Mouse (Mus musculus) thymus, postnatal 0 days (tissue): ENCODE data around the gene Tmem233. TPM values are rescaled to one million over a fixed set of nuclear protein-coding genes. Genes with fewer than 3 reads are reported as not detected.

Experiments
- DNase-seq: peaks from one replicate; pipeline ENCODE4 v3.0.0-alpha.2; 2015; ENCODE audit warnings: low spot score
- polyA plus RNA-seq: library from polyadenylated mRNA; unstranded; fragments of >200 nt; fragmentation: Nextera tagmentation; extraction: Ambion mirVana; gene quantifications from 2 replicates; pipeline ENCODE4 v1.2.1, GENCODE M21; 2015

Tmem233 gene
- polyA plus RNA-seq, 1 experiment from 2014 or later, result not detected

DNA sequence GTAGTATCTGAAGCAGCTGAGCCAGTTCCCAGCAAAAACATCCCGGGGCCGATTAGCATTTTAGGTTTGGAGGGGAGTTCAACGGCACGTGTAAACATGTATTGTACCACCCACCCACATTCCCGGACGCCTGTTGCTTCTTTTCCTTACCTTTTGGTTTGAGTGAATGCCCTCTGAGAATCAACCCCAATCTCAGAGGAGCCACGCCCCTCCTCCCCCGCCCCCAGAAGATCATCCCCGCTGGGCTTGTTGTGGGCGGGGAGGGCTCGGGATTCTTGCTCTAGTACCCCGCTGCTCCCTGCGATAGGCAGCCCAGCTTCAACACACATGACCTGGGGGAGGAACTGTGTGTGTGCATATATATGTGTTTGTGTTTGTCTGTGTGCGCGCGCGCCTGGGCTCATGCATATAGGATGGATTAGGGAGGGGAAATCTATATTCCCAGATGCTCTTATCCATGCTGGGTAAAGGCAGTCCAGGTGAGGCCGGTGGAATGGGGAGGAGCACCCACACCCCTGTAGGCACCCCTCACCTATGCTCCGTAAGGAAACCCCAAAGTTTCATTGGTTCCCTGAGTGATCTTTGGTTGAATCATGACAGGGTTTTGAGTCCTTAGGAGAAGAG, 52.4 kb downstream of the Tmem233 start:
- DNase-seq, result peak; percentile 10

DNA sequence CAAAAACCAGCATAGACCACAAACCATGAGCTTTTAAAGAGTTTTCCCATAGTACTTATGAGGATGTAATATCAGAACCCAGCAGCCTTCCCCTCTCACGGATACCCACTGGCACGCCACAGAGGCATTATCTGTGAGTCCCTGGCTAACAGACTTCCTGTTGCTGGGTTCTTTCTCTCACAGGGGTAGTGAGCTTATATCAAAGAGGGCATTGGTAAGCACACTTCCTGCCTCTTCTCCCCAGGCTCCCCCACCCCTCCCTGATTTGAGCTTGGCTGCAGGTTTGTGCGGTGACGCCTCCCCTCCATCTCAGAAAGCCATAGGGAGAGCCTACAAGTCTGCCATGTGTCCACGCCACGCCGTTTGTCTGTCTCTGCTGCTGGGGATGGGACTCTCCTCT, 54.0 kb downstream of the Tmem233 start:
- DNase-seq, result peak; percentile 83

DNA sequence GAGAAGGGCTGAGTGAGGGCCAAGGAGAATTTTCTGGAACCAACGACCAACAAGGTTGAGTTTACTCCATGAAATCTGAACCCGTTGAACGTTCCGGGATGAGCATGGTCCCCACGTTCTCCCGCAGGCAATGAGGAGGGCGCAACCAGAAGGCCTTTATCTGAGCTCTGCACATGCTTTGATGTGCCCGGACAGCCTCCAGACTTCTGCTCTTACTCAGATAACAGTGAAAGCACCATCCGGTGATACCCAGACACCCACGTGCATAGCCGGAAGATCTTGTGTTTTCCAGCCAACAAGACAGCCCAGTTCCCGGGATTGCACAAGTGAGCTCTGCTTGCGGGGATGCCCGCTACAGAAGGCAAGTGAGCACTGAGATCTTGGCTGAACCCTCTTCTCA, 56.5 kb downstream of the Tmem233 start:
- no peak for DNase-seq

DNA sequence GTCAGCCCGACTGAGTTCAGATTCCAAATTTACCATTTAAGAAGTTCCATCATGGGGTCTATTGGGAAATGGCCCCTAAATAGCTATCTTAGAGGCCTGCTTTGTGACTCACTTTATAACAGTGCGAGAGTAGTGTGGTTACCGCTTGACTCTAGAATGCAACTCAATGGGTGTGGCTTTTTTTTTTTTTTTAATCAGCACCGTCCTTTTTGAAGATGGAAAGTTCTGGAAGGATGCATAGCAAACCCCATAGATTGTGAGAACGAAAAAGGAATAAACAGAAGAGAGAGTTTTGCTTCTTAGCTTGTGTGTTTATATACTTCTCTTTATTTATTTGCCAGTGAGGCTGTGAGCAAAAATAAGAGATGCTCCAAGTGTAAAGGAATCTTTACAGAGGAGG, 56.9 kb downstream of the Tmem233 start:
- no peak for DNase-seq

DNA sequence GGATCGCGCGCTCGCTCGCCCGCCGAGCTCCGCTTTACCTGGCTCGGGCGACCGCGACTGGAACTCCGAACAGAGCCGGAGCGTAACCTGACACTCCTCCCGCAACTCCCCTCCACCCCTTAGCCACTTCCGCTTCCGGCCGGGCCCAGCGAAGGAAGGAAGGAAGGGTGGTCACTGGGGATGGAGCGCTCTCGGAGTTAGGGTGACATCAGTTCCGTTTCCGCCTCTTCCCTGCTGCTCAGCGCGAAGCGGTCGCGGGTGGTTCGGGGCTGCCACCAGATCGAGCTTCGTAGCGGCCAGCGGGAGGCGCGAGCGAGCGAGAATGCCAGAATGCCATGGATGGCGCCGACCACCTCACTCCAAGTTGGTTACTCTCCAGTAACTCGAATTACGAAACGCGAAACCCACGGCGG, 58.7 kb downstream of the Tmem233 start, which contains the start of gene Prkab1:
Gene Prkab1, minus strand, starts transcription at position 182 of the 413 bp plus-strand sequence.
- peak; percentile 96 for DNase-seq

DNA sequence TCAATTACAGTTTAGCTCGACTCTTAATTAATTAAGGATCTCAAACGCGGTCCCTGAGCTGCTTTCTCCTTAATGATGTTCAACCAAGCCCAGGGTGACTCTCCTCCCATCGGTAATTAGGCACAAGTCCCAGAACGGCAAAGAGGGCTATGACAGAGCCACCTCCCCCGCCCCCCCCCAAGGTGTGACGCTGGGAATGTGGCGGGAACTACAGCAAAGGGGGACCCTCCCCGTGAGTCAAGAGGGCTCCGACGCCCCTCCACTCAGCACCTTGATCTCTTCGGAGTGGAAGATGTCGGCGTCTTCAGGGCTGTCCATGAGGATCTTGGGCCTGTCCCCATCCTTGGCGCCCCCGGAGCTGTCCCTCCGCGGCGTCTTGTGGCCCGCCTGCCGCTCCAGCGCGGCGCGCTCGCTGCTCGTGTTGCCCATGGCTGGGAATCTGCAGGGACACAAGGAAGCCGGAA, 59.2 kb downstream of the Tmem233 start:
- DNase-seq, result no peak

DNA sequence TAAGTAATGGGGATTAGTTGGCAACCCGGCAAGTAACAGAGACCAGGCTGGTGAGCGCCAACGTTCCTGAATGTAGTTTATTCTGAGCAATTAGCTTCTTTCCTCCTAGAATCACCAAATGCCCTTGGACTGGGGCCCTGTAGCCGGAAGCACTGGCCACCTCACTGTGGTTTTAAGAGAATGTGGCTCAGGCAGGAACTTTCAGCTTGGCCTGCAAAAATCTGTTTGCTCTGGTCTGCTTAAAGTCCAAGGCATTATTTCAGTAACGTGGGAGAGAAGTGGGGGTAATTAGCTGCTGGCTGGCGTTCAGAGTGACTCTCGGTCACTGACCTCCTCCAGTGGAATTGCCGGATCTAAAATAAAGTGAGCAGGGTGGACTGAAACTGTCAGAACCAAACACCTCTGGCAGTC, 59.8 kb downstream of the Tmem233 start:
- no peak for DNase-seq

DNA sequence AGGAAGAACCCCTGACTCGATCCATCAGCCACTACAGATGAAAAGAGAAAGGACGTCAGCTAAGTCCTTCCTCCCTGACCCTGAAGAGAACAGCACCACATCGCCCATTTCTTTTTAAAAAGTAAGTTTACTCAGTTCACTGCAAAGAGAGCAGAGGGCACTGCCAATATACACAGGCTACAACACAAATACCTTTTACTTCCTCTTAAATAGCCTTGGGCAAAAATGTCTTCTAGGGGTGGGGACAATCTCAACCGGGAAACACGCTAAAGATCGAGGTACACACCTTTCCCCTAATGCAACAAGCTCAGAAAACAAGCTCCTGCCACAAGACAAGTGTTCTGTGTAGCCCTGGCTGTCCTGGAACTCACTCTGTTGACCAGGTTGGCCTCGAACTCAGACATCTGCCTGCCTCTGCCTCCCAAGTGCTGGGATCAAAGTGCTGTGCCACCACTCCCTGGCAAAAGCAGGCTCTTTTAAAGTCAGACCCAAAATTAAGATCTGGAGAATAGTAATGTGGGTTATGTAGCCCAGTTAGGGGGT, 60.3 kb downstream of the Tmem233 start:
- DNase-seq, result no peak

DNA sequence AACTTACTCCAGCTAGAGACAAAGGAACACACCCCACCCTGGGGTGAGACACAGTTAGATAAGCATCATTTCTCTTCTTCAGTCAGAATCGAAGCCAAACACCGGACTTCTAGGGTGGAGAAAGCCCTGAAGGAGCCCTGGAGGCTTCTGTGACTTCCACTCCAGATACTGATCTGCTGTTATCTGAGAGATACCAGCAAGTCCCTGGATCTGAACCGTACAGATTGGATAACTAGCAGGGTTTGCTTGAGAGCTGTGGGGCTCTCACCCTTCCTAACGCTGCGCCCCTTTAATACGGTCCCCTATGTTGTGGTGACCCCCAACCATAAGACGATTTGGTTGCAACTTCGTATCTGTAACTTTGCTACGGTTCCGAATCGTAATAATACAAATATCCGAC, 60.9 kb downstream of the Tmem233 start:
- DNase-seq, result no peak

DNA sequence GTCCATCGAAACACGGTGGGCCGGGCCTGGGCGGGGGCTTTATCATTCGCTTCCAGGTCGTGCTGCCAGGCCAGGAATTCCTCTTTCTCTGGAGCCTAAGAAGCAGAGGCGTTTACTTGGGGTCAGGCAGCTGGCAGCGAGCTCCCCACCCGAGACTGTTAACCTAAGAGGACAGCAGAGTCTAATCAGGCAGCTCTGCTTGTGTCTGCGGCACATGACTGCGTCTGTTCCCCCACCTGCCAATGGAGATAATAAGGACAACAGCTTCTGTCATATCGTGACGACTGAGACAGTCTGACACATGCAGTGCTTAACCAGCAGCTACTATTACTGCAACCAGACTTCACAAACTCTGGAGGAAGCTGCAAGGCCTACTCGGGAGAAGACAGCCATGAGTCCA, 61.5 kb downstream of the Tmem233 start:
- no peak for DNase-seq

DNA sequence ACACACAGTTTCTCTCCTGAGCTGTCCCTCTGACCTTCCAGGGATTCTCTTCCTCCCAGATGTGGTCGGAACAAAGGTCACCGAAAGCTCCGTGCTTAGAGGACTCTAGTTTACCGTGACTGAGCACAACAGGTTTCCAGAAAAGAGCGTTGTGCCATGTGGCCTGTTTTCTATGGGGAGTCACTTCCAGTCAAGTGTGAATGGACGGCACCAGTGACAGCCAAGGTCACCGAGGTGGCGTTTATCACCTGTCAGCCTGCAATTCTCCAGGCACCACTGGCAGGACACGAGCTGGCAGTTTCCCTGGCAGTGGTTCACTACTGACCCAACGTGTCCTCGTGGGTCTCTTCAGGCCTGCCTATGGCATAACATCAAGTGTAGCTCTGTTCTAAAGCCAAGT, 63.7 kb downstream of the Tmem233 start:
- no peak for DNase-seq

DNA sequence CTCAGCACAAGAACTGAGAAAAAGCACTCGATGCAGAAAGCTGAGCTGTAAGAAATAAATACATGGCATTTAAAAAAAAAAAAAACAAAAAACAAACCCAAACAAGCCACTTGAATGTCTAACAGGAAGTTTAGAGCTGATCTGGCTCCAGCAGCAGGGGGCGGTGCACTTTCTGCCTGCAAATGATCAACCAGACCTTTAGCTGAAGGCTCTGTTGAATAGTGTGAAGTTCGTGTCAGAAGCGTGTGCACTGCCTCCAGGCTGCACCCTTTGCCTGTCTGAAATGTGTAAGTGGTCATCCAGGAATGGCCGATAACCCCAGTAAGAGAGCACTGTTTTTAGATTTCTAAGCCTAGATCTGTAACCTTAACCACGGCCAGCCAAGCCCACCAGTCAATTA, 64.3 kb downstream of the Tmem233 start:
- DNase-seq, result peak; percentile 10

DNA sequence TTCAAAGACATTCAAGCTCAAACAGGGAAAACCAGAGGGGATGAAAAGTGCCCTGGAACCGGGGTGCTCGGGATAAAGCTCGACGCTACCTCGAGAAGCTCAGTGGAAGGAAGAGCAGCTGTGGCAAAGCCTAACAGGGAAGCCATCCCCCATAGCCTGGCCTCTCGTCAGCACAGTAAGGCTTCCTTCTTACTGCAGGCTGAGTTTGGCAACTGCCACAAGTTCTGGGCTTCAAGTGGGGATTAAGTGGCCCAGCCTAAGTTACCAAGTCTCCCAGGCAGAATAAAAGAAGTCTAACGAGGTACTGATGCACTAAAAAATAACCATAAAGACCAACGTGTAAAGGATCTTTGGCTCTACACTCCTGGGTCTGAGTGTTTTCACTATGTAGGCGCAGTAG, 64.8 kb downstream of the Tmem233 start:
- no peak for DNase-seq

DNA sequence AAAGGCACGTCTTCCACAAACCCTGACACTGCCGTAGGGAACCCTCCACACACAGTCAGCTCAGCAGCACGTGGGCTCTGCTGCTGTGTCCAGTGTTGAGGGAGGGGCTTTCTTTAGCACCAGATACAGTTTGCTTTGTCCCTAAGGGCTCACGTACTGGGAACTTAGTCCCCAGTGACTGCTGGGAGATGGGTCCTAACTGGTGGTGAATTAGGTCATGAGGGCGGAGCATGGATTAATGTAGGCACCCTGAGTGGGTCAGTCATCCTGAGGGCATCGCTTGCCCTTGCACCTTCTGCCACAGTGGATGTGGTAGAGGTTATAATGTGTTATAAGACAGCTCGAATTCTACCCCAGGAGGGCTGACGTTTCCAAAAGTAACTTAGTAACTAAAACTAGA, 65.7 kb downstream of the Tmem233 start:
- DNase-seq, result no peak

DNA sequence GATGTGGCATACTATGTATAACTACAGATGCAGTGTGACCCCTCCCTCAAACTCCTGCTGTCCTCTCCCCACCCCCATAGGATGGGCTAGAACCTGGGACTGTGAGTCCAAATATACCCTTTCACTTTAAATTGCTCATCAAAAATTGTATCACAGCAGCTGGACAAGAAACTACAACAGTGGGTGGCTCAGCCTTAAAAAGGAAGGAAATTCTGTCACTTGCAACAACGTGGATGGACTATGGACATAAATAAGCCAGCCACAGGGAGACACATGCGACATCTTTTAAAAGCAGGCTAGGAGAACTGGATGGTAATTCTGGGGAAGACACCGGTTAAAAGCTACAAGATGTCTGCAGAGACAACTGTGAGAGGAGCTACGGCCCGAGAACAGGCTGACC, 66.5 kb downstream of the Tmem233 start:
- DNase-seq, result no peak

DNA sequence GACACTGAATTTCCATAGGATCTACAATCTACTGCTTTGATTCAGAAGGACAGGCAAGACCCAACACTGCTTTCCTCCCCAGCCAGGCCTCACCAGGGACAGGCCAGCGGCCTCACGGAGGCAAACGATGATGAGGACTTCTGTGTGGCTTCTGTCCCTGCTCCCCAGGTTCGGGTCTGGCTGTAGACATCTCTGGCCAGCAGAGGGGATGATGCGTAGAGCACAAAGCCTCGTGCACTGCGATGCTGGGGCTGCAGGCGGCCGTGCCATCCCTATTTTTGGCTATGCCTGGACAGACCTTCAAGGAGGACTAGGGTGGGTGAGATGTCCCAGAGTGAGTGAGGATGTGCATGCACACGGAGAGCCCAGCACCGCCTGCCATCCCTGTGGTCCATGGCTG, 68.8 kb downstream of the Tmem233 start:
- DNase-seq, result no peak

DNA sequence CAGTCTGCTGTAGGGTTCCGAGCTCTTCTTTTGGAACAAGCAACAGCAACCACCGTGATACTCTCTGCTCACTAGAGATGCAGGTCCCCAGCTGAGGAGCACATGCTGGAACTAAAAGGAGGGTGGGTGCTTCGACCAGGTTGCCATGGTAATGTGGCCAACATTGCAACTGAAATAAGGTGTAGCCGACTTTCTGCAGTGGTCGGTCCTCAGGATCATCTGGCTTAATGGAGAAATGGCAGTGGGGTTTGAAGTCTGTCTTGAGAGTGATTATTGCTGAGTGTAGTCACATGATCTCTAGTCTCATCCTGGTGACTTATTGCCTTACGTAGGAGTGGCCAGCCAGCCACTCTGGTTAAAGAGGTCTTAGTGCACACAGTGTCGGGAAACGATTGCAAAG, 69.2 kb downstream of the Tmem233 start:
- DNase-seq, result no peak

DNA sequence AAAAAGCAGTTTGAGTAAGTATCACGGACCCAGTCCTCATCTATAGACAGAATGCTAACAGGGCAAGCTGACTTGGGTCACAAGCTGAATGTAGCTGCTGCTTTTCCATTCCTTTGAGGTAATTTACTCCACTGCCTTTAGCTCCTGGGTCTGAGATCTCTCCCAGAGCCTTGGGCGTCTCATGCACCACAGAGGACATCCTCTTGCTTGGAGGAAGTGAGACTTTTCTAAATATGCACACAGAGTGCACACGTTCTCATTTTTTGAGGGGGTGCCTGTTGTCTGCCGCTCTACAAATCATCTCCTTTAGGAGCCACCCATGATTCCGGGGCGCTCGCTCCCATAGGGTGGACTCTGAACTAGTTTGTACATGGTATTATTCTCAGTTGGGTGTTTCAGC, 70.5 kb downstream of the Tmem233 start:
- no peak for DNase-seq

DNA sequence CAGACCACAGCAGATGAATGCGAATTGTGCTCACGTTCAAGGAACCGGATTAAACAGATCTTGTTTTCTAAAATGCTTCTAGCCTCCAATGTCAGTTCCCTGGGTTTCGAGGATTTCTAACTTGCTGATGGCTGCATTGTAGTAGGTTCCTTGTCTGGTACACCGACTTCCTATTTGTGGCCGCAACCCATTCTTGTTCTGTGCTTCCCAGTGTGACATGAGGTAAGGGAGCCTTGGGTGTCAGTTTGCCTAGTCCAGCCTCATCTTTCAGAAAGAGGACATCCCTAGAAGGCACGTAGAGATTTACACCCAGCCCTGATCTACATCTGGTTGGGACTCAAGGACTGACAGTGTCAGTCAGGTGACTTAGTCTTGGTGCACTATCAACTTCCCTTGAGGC, 71.3 kb downstream of the Tmem233 start:
- DNase-seq, result no peak

DNA sequence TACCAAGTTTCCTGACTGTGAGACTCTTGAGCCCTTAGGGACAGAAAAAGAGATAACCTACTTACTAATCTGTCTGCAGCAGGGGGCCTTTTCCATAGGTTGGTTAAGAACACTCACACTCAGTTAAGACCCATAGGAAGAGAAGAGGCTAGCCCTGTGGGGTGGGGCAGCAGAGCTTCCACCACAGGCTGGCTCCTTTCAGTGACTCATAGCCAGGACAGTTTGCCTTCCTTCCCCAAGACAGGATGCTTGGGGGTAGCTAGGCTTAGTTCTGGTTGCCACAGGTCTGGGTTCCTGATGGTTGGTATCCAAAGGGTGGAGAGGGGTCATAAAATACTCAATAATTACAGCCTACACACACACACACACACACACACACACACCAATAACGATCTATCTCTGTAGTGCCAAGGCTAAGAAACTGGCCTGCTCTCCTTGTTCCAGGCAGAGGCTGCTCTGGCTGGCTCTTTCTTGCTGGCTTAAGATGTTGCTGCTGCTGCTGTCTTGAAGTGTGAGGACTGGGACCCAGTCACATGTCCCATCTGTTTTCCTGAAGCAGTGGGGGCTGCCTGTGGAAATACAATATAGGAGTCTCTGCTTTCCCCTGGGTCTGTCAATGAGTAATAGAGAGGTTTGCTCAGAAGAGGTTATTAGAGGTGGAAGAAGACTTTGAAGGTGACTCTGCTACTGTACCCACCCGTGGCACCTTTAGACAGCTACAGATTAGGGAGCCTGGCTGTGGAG, 73.0 kb downstream of the Tmem233 start:
- DNase-seq, result no peak

DNA sequence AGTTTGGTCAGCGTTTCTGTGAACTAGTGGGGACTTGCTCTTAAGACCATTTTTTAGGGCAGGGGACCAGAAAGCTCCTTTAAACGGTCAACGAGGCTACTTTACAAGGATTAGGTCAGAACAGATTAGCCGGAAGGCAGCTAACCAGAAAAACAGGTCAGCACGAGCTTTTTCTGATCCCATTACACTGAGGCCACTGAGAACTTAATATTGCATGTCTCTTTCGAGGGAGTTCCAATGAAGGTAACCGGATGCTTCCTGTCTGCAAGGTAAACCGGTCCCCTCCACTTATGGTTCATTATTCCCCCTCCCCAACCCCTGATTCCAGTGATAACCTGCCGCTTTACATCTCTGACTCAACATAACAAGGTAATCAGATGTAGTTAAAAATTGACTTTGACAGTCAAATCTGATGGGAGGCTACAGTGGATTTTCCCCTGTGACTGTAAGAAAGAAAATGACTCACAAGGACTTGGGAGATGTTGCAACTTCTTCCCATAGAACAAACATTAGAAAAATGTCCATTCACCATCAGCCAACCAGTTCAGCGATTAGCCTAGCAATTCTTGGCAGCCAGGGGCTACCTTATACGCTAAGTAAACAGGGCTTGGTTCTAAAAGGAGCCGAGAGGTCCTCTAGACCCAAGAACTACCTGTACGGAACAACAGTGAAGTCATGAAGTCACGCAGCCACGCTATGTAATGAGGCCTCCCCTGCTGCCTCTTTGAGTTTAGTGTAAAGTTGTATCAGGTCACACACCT, 73.8 kb downstream of the Tmem233 start:
- no peak for DNase-seq

DNA sequence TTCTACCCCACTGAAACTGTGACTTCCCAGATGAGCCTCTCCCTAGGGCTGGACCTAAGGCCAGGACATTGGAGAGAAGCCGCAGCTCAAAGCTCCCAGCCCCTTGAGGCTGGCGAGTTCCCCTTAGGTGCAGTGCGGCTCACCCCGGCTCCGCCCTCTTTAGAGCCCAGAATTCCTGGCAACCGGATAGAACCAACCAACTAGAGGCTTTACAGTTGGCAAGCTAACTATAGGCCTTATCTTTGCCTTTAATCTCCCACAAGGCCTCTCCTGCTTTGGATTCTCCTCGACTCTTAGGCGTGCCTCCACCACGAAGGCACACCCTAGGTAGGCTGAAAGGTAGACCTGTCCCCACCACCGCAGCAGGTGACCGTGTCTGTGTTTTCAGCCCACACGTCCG, 75.3 kb downstream of the Tmem233 start:
- no peak for DNase-seq
